Mouse (Mus musculus): ENCODE results near the gene Kctd14.

- TF ChIP-seq CTCF (IDR thresholded peaks at IDR 0.05; ENCODE audit: control insufficient read depth, insufficient read depth, insufficient read length) (no peak), USF1 (IDR thresholded peaks at IDR 0.05; ENCODE audit: low read depth) (no peak), MYOG (IDR thresholded peaks at IDR 0.05; ENCODE audit: control insufficient read depth, extremely low read depth, insufficient read length) (no peak)
Measured at GRCm38 (mm10) chr7:97416906-97417777, 34.0 kb upstream of the Kctd14 start, which contains the start of gene Thrsp.

All from C2C12 (cell line).